Mouse (Mus musculus): ENCODE measurements around the gene Hist1h1d.
A peak's percentile ranks its signal among the peaks of the same experiment; 100 is the strongest.
"Not testable (repeated sequence)": the region's sequence is repeated elsewhere in the genome, so short reads cannot be mapped to it uniquely, and the experiment has no call there.

Hist1h1d gene

DNA sequence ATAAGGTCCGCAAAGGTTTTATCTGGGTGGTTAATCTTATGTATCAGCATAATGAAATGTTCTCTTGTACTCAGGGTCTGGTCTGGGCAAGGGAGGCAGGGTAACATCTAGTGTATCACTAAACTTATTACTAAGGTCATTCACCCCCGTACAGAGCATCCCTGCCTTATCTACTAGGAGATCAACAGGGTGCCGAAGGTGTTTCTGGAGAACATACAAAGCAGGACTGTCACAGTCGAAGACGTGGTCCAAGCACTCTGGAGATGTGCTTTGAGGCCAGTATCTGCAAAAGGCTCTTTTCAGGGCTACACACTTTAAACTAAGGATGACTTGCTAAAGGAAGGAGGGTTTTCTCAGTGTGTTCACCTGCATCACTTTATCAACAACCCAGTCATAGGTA lies 6.4 kb upstream of the Hist1h1d start:
- no peak for DNase-seq (ENCODE audit: low read depth, low spot score)

DNA sequence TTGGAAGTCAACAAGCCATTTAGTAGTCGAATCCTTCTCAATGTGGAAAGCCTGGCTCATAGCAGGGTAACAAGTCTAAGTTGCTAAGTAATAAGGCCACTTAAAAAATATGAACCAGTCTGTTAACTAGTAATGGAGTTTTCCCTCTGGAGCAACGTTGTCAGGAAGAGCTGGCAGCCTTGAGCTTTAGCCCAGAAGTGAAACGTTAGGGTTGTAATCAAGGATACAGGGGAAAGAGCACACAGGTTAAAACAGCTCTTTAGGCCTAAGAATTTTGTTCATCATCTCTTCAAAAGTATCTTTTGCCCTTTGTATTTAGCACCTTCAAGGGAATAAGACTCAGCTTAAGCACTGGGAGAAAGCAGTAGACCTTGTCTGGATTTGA lies 2.3 kb upstream of the Hist1h1d start:
- no peak for DNase-seq (ENCODE audit: low read depth, low spot score)

DNA sequence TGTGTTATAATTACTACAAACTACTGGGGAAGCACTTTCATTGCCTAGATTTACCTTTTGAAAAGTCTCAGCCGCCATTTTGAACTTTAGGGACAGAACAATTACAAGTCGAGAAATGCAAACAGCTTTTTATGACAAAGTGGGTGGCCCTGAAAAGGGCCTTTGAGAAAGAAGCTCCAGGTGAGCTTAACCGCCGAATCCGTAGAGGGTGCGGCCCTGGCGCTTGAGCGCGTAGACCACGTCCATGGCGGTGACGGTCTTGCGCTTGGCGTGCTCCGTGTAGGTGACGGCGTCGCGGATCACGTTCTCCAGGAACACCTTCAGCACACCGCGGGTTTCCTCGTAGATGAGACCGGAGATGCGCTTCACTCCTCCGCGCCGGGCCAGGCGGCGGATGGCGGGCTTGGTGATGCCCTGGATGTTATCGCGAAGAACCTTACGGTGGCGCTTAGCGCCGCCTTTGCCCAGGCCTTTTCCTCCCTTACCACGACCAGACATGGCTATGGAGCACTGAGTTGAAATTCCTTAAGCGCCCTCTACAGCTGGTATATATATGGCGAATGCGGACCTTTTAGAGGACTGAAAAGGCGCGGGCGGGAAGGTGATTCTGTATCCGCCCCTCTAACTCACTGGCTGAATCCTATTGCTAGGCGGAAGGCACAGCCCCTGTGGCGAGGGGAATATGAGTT lies 1.8 kb upstream of the Hist1h1d start, which contains the start of gene Hist1h4f:
TSS of gene Hist1h4f (minus strand) at position 503 of the 689 bp plus-strand sequence.
- DNase-seq (ENCODE audit: low read depth, low spot score): peak; percentile 95

DNA sequence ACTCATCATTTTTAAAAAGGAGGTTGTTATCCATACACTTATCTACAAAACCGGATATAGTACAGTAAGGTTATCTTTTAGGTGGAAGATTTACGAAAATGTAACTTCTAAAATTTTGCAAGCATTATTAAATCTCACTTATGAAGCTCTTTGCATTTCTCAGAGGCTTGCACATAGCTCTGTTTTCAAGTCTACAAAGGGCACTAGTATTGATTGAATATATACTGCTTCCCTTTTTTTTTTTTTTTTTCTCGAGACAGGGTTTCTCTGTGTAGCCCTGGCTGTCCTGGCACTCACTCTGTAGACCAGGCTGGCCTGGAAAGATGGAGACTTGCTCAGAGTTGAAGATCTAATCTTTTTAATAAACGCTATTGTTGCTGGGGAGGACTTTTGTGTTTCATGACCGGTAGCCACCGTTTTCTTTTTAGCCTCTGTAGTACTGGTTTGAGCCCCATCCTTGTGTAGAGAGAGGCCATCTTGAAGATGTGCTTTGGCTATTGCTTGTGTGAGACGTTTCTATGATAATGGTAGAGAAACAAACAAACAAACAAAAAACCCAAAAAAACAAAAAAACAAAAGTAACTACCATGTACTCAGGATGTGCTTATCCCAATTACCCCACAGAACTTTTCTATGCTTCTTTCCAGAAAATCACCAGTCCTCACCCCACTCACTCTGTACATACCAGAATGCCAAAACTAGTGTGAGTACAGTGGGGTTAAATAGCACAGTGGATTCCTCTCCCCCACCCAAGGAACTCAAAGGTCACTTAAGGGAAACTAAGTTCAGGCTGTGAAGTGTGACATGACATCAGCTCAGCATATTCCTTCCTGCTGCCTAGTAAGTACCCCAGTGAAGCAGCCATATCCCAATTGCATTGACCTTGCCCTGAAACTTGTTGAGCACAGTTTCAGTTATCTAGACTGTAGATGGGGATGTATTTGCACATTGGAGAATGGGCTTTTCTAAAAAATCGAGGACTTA lies 839 bp upstream of the Hist1h1d start:
- DNase-seq (ENCODE audit: low read depth, low spot score): no peak

- no peak for DNase-seq (ENCODE audit: low read depth, low spot score)
These were observed 1.3 kb downstream of the Hist1h1d start for GRCm38 (mm10) chr13:23554393-23554792.

DNA sequence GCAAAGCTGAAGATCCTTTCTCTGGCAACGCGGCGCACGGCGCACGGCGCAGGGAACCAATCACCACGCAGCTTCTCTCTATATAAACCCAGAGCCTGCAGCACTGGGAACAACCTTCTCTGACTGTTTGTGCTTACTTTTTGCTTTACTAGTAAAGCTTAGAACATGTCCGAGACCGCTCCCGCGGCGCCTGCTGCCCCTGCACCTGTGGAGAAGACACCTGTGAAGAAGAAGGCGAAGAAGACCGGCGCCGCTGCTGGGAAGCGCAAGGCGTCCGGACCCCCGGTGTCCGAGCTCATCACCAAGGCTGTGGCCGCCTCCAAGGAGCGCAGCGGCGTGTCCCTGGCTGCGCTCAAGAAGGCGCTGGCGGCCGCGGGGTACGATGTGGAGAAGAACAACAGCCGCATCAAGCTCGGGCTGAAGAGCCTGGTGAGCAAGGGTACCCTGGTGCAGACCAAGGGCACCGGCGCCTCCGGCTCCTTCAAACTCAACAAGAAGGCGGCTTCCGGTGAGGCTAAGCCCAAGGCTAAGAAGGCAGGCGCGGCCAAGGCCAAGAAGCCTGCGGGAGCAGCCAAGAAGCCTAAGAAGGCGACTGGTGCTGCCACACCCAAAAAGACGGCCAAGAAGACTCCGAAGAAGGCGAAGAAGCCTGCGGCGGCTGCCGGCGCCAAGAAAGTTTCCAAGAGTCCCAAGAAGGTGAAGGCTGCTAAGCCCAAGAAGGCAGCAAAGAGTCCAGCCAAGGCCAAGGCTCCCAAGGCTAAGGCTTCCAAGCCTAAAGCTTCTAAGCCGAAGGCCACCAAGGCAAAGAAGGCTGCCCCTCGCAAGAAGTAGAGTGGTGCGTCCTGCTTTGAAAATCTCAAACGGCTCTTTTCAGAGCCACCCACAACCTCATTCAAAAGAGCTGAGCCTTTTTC lies 2.1 kb downstream of the Hist1h1d start:
- peak; percentile 88 for DNase-seq (ENCODE audit: low read depth, low spot score)

GRCm38 (mm10) chr13:23555839-23556416 lies 2.9 kb downstream of the Hist1h1d start:
- peak; percentile 92 for DNase-seq (ENCODE audit: low read depth, low spot score)

GRCm38 (mm10) chr13:23556906-23557305 lies 3.8 kb downstream of the Hist1h1d start:
- no peak for DNase-seq (ENCODE audit: low read depth, low spot score)

DNA sequence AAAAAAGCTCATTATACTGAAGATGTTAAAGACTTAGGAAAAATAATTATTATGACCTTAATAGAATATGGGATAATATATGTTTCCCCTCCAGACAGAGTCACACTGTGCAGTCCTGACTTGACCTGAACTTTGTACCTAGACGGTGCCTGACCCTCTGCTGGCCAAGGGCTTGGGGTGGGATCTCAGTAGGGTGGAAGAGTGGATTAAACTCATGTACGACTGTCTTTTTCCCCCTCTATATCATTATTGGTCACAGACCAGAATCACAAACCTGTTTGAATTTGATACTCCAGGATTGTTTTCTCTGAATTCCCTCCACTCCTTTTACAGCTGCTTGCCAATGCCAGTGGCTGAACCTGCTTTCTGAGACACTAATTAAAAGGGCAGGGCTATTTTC lies 7.6 kb downstream of the Hist1h1d start:
- not testable (repeated sequence) for DNase-seq (ENCODE audit: low read depth, low spot score)

DNA sequence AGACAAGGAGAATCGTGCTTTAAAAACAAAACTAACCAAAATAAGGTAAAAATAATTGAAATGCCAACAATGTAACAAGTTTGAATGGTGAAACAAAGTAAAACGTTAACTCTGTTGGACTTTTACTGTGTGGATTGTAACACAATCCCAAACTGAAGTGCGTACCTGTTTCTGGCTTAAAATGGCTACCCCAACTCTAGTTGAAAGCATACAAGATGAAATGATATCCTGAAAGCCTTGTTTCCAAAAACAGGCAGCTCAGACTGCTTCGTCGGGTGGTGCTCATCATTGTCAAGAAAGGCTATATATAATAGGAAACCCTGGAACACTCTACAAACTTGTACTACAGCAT lies 8.4 kb downstream of the Hist1h1d start:
- not testable (repeated sequence) for DNase-seq (ENCODE audit: low read depth, low spot score)

DNA sequence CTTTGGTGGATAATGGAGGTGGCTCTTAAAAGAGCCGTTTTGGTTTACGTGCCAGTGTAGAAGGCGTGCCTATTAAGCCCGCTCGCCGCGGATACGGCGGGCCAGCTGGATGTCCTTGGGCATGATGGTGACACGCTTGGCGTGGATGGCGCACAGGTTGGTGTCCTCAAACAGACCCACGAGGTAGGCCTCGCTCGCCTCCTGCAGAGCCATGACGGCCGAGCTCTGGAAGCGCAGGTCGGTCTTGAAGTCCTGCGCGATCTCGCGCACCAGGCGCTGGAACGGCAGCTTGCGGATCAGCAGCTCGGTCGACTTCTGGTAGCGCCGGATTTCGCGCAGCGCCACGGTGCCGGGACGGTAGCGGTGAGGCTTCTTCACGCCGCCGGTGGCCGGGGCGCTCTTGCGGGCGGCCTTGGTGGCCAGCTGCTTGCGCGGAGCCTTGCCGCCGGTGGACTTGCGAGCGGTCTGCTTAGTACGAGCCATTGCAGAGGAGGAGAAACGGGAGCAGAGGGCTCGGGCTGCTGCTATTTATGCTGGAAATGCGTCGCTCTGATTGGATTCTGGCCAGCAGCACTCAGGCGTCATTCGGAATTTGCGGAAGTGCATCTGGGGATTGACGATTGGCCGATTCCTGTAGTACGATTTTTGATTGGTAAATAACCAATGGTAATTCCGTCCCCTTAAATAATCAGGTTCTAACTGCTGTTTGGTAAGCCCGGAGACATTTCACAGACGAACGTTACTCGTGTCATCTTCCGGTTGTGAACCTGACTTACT lies 9.0 kb downstream of the Hist1h1d start, which contains the start of gene Hist1h3e:
TSS of gene Hist1h3e (minus strand) at position 487 of the 777 bp plus-strand sequence.
- DNase-seq (ENCODE audit: low read depth, low spot score): peak; percentile 98

DNA sequence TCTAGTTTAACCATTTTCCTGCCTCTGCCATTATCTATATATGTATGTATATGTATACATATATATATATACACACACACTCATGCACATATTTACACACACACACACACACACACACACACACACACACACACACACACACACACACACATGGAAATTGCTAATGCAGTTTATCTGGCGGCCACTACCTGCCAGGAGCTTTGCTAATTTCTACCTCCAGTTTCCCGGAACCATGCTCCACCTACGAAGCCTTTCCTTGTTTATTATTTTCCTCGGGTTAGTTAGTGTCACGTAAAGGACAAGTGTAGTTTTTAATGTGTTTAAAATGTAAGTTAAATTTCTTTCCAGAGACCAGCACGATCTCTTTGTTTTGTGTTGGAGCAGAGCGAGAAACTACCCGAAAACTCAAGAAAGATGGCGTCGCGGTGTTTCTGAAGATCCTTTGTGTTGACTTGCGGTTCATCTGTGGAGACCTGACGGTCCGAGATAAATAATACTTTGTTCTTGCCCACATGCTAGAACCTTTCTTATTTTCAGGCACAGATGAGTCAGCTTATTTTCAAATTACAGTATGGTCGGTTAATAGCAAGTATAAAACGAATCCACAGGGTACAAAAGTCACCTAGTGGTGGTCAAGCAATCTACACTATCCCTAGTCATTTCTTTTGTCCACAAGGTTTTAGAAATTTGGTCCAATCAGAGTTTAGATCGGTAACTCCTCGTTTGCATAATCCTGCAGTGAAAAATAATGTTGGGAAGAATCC lies 9.8 kb downstream of the Hist1h1d start:
- peak; percentile 82 for DNase-seq (ENCODE audit: low read depth, low spot score)

- no peak for DNase-seq (ENCODE audit: low read depth, low spot score)
These were observed 11.4 kb downstream of the Hist1h1d start for GRCm38 (mm10) chr13:23564482-23564881.

- DNase-seq (ENCODE audit: low read depth, low spot score): not testable (repeated sequence)
These were observed 17.4 kb downstream of the Hist1h1d start for GRCm38 (mm10) chr13:23570261-23571021.

DNA sequence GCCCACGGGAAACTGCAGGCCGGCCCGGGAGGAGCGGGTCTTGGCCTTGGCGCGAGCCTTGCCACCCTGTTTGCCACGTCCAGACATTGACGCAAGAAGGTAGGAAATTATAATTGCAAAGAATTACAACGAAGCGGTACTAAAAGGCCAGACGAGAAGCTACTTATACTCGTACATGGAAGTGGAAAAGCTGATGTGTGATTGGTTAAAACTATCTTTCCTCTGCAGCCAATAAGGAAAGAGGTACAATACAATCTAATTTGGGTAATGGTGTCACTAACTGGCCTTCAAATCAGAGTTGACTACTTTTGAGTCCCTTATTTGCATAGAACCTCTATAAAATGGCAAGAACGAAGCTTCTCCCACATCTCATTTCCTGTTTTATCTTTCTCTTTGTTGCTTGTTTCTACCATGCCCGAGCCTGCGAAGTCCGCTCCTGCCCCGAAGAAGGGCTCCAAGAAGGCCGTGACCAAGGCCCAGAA lies 18.0 kb downstream of the Hist1h1d start, which contains the start of the genes Hist1h2ae and Hist1h2bg:
TSS of gene Hist1h2ae (minus strand) at position 199 of the 482 bp plus-strand sequence.
TSS of gene Hist1h2bg (plus strand) at position 375 of the 482 bp plus-strand sequence.
- peak; percentile 90 for DNase-seq (ENCODE audit: low read depth, low spot score)

DNA sequence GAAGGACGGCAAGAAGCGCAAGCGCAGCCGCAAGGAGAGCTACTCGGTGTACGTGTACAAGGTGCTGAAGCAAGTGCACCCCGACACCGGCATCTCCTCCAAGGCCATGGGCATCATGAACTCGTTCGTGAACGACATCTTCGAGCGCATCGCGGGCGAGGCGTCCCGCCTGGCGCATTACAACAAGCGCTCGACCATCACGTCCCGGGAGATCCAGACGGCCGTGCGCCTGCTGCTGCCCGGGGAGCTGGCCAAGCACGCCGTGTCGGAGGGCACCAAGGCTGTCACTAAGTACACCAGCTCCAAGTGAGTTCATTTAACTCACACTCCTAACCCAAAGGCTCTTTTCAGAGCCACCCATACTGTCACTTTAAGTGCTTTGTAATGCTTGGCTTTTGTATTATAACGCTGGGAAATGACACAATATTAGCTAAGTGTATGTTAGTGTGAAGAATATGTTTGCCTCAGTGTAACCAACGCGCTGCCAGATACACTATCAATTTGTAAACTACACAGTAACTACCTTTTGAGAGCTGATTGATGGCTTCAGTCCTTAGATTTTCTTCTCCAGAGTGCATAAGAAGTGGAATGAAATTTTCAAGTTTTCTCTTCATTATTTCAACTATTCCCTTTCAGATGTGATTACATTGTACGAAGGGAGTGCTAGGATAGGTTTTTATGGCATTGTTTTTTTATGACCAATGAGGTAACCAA lies 18.6 kb downstream of the Hist1h1d start:
- DNase-seq (ENCODE audit: low read depth, low spot score): not testable (repeated sequence)

- DNase-seq (ENCODE audit: low read depth, low spot score): no peak
These were observed 19.4 kb downstream of the Hist1h1d start for GRCm38 (mm10) chr13:23572218-23573033.
